Mouse (Mus musculus) brain, adult 2 months (tissue): Measurements from ENCODE around the gene Def6.

Experiments
- DNase-seq: peaks from one replicate; pipeline ENCODE4 v3.0.0; 2011; ENCODE audit warnings: low read depth, low spot score

Def6 gene

DNA sequence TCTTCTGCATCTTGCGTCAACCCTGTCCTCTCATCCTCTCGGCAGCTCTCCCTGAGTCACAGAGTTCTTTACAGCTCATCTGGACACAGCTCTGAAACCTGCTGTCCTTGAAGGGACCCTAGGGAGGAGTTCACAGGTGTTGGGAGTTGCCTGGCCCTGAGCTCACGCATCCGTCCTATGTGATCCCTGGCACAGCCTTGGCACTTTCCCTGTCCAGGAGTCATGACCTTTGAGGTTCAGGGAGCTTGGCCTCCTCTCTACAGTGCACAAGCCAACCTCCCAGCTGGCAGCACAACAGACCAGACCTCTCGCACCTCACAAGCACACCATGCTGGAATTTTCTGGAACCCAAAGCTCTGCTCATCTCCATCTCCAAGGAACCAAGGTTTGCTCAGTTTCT is 33.3 kb downstream of the Def6 start:
- no peak for DNase-seq

DNA sequence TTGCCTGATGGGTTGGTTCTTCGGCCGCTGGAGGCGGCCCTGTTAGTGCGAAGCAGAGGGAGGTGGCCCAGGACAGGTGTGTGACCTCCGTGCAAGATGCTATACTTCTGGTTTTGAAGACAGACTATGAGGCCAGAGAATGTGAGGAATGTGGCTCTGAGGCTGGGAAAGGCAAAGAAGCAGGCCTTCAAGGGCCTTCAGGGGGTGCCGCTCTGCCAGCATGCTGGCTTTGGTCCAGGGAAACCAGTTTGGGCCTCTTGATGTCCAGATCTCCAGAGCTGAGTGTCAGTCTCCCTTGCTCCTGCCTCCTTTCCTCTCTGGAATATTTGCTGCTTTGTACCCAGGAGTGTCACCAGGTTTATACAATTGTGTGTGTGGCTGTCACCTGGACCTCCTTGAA is 34.7 kb downstream of the Def6 start:
- no peak for DNase-seq

DNA sequence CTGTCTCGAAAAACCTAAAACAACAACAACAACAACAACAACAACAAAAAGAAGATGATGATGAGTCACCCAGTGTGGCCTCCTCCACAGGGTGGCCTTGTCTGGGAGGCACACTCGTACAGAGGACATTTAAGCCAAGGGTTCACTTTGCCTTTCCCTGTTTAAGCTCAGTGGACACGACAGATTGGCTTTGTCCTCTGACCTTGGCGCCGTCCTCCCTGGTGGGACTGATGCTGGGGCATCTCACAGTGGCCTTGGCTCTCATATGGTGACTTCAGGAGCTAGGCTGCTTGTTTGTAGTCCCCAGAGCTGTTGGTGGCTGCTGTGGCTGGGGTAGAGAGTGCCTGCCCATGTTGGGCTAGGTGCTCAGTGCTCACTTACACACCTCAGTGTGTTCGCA is 36.6 kb downstream of the Def6 start:
- DNase-seq, result no peak

DNA sequence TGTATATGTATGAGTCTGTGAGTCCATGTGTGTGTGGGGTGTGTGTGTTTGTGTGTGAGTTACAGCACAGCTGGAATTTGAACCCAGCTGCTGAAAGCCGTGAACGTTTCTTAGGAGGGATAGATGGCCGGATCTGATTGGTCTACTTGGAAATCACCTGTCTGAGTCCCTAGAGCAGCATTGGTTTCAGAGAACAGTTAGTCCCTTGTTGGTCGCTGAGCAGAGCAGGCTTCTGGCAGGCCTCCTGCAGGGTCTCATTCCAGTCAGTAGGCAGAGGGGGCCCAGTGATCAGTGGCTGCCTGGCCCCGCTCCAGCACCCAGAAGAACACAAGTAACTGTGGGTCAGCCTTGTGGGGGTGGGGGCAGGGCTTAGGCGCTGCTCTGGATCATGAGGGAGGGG is 37.1 kb downstream of the Def6 start:
- peak; percentile 67 for DNase-seq

DNA sequence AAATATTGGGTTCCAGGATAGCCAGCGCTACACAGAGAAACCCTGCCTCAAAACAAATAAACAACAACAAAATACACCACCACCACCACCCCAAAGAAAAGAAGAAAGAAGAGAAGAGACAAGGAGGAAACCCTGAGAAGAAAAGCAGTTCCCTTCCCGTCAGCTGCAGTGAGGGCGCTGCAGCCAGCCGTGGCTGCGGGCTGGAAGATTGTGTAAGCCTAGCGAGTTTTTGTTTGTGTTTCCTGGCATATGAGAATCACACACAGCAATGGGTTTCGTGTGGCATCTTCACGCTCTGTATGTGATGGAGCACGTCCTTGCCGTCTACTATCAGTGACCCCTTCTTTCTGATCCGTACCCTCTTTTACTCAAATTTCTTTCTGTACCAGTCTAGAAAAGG is 39.1 kb downstream of the Def6 start:
- no peak for DNase-seq

DNA sequence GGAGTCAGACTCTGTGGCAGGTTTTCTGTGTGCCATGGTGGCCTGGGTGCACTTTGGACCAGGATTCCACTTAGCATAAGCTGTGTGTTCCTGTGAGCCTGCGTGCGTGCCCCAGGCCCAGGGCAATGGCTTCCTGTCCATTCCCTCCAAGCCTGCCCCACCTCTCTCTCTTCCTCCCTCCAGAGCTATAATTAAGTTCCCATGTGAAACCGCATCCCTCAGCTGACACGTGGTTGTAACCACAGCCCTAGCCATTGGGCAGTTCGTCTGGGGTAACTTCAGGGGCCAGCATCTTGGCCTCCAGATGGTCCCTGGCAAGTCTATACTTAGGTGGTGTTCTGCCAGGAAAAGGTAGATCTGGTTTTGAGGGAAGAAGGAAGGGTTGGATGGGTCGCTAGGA is 40.0 kb downstream of the Def6 start:
- DNase-seq, result peak; percentile 42

DNA sequence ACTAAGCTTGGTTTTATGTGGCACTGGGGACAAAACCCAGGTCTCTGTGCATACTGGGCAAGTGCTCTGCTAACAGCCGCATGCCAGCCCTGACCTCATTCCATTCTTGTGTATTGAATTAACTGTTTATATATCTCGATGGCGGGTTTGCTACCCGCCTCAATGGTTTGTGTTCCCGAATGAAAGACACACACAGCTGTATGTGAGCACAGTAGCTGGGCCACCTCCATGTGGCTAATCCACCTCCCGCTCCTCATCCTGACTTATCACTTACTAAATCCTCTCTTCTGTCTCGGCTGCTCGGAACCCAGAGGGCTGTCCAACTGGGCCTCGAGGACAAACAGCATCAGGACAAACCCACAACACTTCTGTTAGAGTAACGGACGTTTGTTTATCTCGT is 41.5 kb downstream of the Def6 start:
- no peak for DNase-seq

DNA sequence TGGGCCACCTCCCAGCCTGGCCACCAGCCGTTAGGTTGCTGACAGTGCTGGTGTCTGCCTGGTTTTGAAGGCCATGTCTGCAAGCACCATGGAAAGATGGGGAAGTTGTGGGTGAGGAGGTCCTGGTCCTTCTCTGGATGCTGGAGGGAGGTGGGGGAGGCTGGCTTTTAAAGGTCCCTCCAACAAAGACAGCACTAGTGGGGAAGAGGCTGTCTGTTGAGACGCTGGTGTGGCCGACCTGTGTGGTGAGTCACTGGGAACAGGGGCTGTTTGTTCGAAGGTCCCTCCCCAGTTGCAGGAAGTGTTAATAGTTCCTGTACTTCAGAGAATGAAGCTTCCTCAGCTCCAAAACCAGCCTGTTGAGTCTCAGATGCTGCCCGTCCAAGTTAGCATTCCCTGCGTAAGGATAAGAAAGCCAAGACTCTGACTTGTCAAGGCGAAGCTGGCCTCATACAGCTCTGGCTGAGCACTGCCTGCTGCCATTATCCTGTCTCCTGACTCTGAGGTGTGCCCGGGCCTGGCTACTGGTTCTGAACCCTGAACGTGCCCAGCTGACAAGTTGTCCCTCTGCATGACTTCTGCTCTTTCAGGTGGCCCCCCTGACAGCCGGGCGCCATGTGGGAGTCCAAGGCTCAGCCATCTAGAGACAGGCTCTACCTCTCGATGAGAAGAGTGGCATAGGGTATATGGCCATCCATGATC is 44.2 kb downstream of the Def6 start:
- DNase-seq, result no peak

DNA sequence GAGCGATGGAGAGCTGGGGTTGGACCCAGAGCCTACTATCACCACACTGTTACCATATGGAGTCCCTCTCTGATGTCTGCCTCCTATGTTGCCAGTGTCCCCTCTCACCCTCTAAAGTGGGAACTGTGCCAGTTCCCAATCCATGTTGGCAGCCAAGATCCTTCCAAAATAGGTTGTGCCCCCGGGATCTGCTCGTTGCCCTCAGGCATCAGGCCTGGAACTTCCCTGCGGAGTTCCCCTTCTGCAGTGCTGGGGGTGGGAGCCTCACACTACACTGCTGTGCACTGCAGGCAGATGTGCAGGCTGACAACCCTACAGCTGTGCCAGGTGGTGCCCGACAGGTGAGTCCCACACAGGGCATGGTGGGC is 44.7 kb downstream of the Def6 start:
- no peak for DNase-seq

DNA sequence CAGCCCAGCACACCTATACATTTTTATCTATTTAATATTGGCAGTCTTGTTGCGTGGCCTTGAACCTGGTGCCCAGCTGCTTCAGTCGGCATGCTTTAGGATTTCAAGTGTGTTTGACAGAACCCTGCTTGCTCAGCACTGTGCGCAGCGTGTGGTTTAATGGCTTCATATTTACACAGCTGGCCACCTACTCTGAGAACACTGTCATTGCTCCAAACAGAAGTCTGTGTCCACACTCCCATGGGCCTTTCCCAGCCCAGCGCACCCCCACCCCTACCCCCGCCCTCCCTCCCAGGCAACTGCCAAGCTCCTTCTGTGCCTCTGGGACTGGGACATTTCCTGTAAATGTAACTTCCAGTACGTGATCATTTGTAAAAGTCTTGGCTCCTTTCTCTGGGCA is 45.6 kb downstream of the Def6 start:
- DNase-seq, result no peak

DNA sequence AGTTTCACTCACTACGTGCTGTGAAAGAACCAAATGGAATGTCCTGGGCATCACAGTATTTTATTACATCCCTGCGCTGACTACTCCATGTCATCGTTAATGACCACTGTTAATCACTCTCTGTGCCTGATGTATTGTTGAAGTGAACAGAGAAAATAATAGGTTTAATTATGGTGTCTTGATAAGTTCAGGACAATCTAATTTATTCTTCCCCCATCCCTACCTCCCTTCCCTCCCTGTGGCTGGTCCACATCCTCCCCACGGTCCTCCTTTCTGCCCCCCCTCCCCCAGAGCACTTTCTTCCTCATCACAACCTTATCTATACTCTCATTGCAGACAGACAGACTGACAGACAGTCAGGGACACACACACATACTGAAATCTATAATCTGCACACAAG is 47.2 kb downstream of the Def6 start:
- no peak for DNase-seq

DNA sequence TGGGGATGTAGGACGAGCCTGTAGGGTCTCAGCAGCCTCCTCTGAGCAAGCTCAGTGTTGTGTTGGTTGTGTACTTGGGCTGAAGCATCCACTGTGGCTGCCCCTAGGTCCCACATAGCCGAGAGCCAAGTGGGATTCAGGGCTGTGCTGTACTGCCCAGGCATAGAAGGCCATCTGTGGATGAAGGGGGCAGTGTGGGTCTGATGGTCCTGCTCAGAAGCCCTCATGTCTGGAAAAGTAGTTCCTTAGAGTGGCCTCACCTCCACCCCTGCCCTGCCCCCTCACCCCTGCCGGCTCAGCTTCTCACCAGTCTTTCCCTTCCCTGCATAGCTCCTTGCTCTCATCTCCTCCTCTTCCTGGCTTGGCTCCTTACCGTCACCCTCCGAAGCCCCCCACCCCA is 48.1 kb downstream of the Def6 start:
- DNase-seq, result no peak

DNA sequence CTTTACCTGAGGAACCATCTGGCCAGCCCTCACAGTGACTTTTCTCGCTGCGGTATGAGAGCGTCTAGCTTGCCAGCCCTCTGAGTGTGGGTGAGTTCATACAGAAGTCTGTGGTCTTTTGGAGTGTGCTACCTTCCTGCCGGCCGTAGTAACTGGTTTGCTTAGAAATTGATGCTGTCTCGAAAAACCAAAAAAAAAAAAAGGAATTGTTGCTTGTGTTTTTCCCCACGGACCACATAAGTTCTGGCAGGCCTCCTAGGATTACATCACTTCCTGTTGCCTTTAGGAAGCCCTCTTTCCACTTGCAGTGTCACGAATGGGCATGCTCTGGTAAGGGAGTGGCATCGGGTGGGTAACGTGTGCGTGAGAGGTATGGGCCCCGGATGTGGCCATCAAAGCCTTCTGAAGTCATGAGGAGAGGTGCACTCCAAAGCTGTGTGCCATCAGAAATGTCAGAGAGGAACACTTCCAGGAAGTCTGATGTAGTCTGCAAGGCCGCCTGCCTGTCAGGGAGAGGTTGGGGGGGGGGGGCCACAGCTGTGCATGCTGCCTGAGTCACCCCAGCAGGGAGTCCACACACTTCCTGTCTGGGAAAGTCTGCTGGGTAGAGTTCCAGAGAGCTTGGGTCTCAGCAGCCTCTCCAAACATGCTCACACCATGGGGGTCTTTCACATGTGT is 49.2 kb downstream of the Def6 start:
- DNase-seq, result peak; percentile 73

DNA sequence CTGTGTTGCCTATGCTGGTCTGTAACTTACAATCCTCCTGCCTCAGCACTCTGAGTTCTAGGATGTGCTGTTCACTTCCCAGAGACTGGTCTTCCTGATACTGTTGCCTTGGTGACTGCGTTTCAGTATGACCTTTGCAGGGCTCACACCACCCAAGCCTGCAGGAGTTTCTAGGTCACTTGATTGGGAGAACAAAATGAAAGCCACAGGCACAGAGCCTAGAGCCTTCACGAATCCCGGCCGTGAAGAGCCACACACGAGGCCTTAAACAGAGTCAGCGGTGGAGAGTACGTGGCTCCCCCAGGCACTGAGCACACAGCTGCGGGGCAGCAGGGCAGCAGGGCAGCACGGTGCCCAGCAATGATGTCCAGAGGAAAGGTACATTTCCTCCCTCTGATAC is 50.7 kb downstream of the Def6 start:
- no peak for DNase-seq

DNA sequence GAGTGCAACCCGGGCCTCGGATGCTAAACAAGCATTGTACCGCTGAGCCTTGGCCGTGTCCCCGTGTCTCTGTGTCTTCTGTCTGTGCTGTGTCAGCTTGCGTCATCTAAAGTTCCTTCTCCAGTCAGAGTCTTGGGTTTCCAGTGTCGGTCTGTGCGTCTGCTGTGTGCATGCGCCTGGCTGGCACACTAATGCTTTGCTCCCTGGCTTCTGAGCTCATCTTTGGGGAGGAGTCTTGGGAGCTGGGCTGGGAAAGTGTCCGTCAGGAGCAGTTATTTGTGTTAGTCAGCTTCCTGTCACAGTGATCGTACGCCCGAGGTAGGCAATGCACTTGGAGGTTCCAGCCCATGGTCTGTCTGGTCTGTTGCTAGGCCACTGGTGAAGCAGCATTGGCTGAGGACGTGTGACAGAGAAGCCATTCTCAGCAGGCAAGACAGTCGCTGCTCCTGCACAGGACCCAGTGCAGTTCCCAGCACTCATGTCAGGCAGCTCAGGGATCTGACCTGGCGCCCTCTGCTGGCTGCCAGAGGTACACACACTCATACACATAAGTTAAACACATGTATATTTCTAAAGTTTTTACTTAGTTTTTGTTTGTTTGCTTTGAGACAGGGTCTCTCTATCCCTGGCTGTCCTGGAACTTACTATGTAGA is 52.4 kb downstream of the Def6 start:
- DNase-seq, result no peak

DNA sequence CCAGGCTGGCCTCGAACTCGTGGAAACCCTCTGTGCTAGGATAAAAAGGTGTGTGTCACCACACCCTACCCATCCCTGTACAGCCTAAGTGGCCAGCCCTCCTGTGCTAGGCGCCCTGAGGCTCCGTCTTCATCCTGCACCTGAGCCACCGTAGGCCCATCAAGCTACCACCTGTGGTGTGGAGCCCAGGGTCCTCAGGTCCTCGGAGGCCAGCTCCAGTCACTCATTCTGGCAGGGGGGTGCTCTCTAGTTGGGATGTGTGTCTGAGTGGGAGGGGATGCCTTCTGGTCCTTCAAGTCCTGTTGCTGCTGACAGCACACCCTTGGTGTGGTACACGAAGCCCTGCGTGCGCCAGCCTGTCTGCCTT is 52.9 kb downstream of the Def6 start:
- no peak for DNase-seq

DNA sequence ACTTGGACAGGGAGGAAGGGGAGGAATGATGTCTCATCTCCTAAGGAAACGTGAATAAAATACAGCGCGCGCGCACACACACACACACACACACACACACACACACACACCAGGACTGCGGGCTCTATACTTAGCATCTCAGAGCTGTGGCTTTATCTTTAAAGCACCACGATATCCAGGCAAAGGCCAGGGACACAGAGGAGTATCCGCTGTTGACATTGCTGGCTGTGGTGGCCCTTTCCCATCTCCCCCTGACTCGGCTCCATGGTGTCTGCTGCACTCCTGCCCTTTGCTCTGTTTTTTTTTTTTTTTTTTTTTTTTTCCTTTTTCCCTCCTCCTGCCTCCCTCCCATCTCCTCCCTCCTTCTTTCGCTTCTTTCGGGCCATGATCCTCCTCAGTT is 54.2 kb downstream of the Def6 start:
- DNase-seq, result no peak

DNA sequence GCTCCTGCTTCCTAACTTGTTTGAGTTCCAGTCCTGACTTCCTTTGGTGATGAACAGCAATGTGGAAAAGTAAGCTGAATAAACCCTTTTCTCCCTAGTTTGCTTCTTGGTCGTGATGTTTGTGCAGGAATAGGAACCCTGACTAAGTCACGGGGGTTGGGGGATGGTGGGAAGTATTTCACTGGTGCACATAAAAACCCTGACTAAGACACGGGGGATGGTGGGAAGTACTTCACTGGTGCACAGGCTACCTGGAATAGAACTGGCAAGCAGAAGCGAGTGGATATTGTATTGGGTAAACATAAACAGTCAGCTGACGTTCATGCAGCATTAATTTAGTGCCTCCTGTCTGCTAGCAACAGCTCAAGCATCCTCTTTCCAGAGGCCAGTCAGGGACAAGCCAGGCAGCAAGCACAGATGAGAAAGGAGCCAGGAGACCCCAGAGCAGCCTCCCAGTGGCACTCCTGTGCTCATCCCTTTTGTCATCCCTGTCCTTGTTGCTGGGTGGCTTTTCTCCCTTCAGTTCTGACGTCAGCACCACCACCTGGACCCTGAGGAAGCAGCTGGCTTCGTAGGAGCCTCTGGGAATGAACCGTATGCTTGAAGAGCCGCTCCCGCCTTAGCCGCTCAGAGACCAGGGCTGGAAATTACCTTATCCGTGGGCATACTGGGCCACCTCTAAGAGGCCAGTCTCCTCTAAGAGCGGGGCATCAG is 55.8 kb downstream of the Def6 start:
- DNase-seq, result peak; percentile 75

DNA sequence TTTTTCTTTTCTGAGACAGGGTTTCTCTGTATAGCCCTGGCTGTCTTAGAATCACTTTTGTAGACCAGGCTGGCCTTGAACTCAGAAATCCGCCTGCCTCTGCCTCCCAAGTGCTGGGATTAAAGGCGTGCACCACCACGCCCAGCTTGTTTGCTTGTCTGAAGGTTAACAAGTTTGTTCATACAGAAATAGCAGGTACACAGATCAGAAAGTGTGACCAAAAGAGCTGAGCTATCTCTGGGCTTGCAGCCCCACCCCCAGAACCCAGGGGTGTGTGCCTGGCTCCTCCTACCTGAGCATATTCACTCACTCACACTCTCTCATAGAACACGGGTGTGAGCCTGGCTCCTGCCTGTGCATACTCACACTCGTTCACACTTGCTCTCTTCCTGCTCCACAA is 59.7 kb downstream of the Def6 start:
- no peak for DNase-seq

DNA sequence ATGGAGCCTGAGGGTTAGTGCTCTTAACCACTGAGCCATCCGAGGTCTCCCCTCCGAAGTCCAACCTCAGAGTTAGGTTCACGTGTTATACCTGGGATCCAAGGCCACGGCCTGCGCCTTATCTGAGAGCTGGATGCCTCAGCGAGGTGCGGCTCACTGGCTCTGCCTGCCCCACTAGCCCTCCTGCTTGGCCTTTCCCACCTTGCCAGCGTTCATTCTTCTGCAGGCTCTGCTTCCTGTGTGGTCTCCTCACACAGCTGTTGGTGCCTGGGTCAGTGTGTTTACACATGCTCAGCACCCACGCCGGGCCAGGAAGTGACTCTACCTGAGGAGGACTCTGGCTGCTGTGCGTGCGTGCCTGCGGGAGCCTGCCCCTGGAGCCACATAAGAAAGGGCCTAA is 62.6 kb downstream of the Def6 start:
- DNase-seq, result no peak

DNA sequence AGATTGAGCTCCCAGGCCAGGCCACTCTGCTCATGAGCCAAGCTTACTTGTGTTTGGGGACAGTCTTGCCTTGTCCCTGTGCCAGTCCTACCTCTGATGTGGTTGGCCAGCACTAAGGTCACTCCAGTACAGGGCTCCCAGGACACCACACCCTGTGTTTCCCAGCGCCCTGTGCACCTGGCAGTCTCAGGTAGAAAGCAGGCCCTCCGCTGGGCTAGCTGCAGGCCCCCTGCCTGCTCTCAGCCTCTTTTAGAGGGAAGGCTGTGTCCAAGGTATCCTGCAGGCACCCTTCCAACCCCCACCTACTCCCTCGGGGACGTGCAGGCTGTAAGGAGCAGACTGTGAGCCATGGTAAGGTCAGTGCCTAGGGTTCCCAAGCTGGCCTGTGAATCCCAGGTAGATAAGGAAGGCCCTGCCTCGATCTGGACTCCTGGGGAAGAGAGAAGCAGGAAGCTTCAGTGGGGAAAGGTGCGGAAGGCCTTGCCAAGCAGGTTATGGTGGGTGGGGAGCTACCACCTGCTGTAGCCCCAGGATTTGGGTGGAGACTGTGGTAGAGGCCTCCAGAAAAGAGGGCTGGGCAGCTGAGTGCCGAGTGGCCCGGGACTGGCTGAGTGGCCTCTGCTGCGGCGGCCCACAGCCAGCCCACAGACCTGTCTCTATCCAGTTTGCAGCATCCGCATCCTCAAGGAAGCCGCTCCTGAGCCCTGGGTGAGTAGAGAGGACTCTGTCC is 64.1 kb downstream of the Def6 start:
- no peak for DNase-seq

DNA sequence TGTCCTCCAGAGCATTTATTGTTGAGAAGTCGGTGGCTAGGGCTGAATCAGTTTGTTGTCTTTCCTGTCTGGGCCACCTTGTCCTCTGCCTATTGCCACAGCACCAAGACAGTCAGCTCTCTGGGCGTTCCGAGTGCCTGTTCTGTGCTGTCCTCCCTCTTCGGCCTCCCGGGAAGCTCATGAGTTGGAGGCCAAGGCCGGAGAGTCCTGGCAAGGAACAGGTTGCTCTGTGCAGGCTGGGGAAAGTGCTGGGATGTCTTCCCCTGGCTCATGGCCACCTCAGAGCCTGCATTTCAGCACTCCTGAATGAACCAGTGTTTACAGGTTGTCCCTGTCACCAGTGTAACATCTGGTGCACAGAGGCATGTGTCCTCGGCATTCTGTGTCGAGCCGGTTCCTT is 64.7 kb downstream of the Def6 start:
- no peak for DNase-seq
